14 mouse cellular contexts compared by ENCODE assay signal in the genomic region with DNA sequence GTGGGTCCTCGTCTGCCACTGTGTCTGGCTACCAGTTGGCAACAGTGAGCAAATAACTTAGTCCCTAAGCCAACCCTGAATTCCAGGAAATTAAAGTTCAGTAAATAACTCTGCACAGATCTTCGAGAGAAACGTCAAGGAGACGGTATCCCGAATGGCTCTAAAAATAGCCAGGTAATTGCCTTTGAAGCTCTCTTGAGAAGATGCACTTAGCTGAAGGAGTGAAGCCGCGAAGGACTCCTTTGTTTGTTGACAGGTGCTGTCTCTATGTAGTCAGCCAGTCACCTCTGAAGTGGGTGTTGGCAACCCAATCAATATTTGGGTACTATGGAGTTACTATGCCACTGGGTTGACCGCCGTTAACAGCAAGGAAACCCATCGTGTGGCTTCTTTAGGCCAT.
"Had no signal": no experiment of that assay in that cellular context is flagged by ENCODE, and none has a peak within 500 bp of the region (broad histone marks: within the 10 kb centered on the region; RNA-seq: fewer than 3 reads in every experiment).

No protein-coding gene starts in this region.

- H3K4me3 ChIP-seq: kidney, embryonic 15.5 days; left cerebral cortex, adult 2 months; liver, embryonic 13.5 days; stomach, embryonic 15.5 days had no signal

- H3K36me3 ChIP-seq: kidney, embryonic 15.5 days; liver, embryonic 13.5 days; stomach, embryonic 15.5 days had no signal

- ATAC-seq: intestine, postnatal 0 days had no signal

- H3K4me2 ChIP-seq: kidney, embryonic 15.5 days; liver, embryonic 13.5 days; midbrain, embryonic 11.5 days; stomach, embryonic 15.5 days had no signal

- H3K9ac ChIP-seq: kidney, embryonic 15.5 days; liver, embryonic 13.5 days; stomach, embryonic 15.5 days had no signal

- H3K9me3 ChIP-seq: kidney, embryonic 15.5 days; liver, embryonic 13.5 days; stomach, embryonic 15.5 days had no signal

- H3K4me1 ChIP-seq: kidney, embryonic 15.5 days; liver, embryonic 13.5 days; stomach, embryonic 15.5 days had no signal

- H3K27ac ChIP-seq: kidney, embryonic 15.5 days; left cerebral cortex, adult 2 months; liver, embryonic 13.5 days; stomach, embryonic 15.5 days had no signal

- DNase-seq: kidney, adult 8-10 months; kidney, postnatal 10 days; kidney, postnatal 36 days; layer of hippocampus, postnatal 36 days; liver, embryonic 13.5 days; midbrain, embryonic 14.5 days; thymus, adult 2 months; thymus, postnatal 14 days; thymus, postnatal 4 days had no signal

- H3K27me3 ChIP-seq: kidney, embryonic 15.5 days; liver, embryonic 13.5 days; stomach, embryonic 15.5 days had no signal
